Mouse (Mus musculus) MEL (cell line): Measurements from ENCODE around the gene Hmg20a. TPM values are rescaled to one million over a fixed set of nuclear protein-coding genes. Genes with fewer than 3 reads are reported as not detected.

Source experiments
- DNase-seq: peaks from one replicate; pipeline ENCODE4 v3.0.0; 2011; ENCODE audit warnings: low read depth, low spot score
- H3K27ac ChIP-seq: 2 replicates; pipeline ENCODE4 v1.5.1; 2012; ENCODE audit warnings: low read depth, mild to moderate bottlenecking, control low read depth, low read length, moderate library complexity; ENCODE audit not compliant: control insufficient read depth
- H3K27me3 ChIP-seq, 2 experiments: fragments of 150-350 bp in 1 of 2; sonication (generic) in 1 of 2; 2 replicates each; pipeline ENCODE4 v1.6.1; 2012; ENCODE audit warnings: low read length in 2 of 2, mild to moderate bottlenecking in 2 of 2, improper control_type of control experiment in 1 of 2, moderate library complexity in 1 of 2; ENCODE audit not compliant: insufficient read depth in 2 of 2, control insufficient read depth in 1 of 2
- H3K36me3 ChIP-seq, 2 experiments: 2 replicates each; pipeline ENCODE4 v1.6.1; 2012 to 2014; ENCODE audit warnings: low read length in 2 of 2, improper control_type of control experiment in 1 of 2, inconsistent platforms in 1 of 2, mild to moderate bottlenecking in 1 of 2; ENCODE audit not compliant: insufficient read depth in 2 of 2, control insufficient read depth in 1 of 2
- H3K4me1 ChIP-seq, 2 experiments: fragments of 150-350 bp in 1 of 2; sonication (generic) in 1 of 2; 2 replicates each; pipeline ENCODE4 v1.6.1; 2012; ENCODE audit warnings: low read length in 2 of 2, improper control_type of control experiment in 1 of 2, mild to moderate bottlenecking in 1 of 2; ENCODE audit not compliant: insufficient read depth in 2 of 2, control insufficient read depth in 1 of 2
- H3K4me3 ChIP-seq, 2 experiments: fragments of 150-350 bp in 1 of 2; sonication (generic) in 1 of 2; 2 replicates each; pipeline ENCODE4 v1.5.1; 2012; ENCODE audit warnings: low read depth in 2 of 2, low read length in 2 of 2, mild to moderate bottlenecking in 2 of 2, moderate library complexity in 2 of 2, control low read depth in 1 of 2, improper control_type of control experiment in 1 of 2; ENCODE audit not compliant: control insufficient read depth in 1 of 2, insufficient read depth in 1 of 2
- H3K79me2 ChIP-seq: 2 replicates; pipeline ENCODE4 v1.6.1; 2012; ENCODE audit warnings: mild to moderate bottlenecking, low read length, moderate library complexity; ENCODE audit not compliant: control insufficient read depth, poor library complexity, insufficient read depth
- H3K9ac ChIP-seq: 2 replicates; pipeline ENCODE4 v1.6.1; 2012; ENCODE audit warnings: low read depth, mild to moderate bottlenecking, control low read depth, low read length, moderate library complexity; ENCODE audit not compliant: control insufficient read depth, poor library complexity, severe bottlenecking
- H3K9me3 ChIP-seq: fragments of 150-350 bp; sonication (generic); replicated peaks from 2 replicates; pipeline ENCODE4 v1.6.1; 2012; ENCODE audit warnings: mild to moderate bottlenecking, low read length, improper control_type of control experiment, moderate library complexity; ENCODE audit not compliant: insufficient read depth
- ELF1 ChIP-seq: IDR thresholded peaks from 2 replicates; pipeline ENCODE4 v1.6.1; 2014; ENCODE audit warnings: low read depth, mild to moderate bottlenecking, inconsistent platforms, low read length, improper control_type of control experiment, moderate library complexity
- ETS1 ChIP-seq: IDR thresholded peaks from 2 replicates; pipeline ENCODE4 v1.6.1; 2012; ENCODE audit warnings: low read depth, mild to moderate bottlenecking, inconsistent platforms, low read length, improper control_type of control experiment, moderate library complexity
- GABPA ChIP-seq: IDR thresholded peaks from 2 replicates; pipeline ENCODE4 v1.6.1; 2012; ENCODE audit warnings: low read depth, mild to moderate bottlenecking, inconsistent platforms, low read length, improper control_type of control experiment, moderate library complexity
- HCFC1 ChIP-seq: IDR thresholded peaks from 2 replicates; pipeline ENCODE4 v1.6.1; 2012; ENCODE audit warnings: low read depth, mild to moderate bottlenecking, inconsistent platforms, low read length, improper control_type of control experiment, moderate library complexity
- JUND ChIP-seq: IDR thresholded peaks from 2 replicates; pipeline ENCODE4 v1.6.1; 2011; ENCODE audit warnings: low read depth, mild to moderate bottlenecking, improper control_type of control experiment, low read length
- KAT2A ChIP-seq: conservative IDR thresholded peaks from 2 replicates; pipeline ENCODE4 v1.6.1; 2012; ENCODE audit warnings: low read depth, low read length, improper control_type of control experiment, inconsistent platforms
- MAFK ChIP-seq: IDR thresholded peaks from 2 replicates; pipeline ENCODE4 v1.6.1; 2011; ENCODE audit warnings: low read depth, mild to moderate bottlenecking, low read length, improper control_type of control experiment, borderline replicate concordance
- MAX ChIP-seq: IDR thresholded peaks from 2 replicates; pipeline ENCODE4 v1.6.1; 2011; ENCODE audit warnings: low read length, improper control_type of control experiment
- MAZ ChIP-seq: IDR thresholded peaks from 2 replicates; pipeline ENCODE4 v1.6.1; 2012; ENCODE audit warnings: low read depth, mild to moderate bottlenecking, inconsistent platforms, low read length, improper control_type of control experiment
- MEF2A ChIP-seq: IDR thresholded peaks from 2 replicates; pipeline ENCODE4 v1.6.1; 2014; ENCODE audit warnings: low read depth, mild to moderate bottlenecking, inconsistent platforms, low read length, improper control_type of control experiment; ENCODE audit not compliant: poor library complexity, insufficient replicate concordance, severe bottlenecking; ENCODE audit errors: extremely low read depth
- MXI1 ChIP-seq: IDR thresholded peaks from 2 replicates; pipeline ENCODE4 v1.6.1; 2011; ENCODE audit warnings: mild to moderate bottlenecking, low read depth, low read length, improper control_type of control experiment
- MYB ChIP-seq: IDR thresholded peaks from 2 replicates; pipeline ENCODE4 v1.6.1; 2011; ENCODE audit warnings: mild to moderate bottlenecking, low read depth, low read length, improper control_type of control experiment
- MYC ChIP-seq: IDR thresholded peaks from 2 replicates; pipeline ENCODE4 v1.6.1; 2011; ENCODE audit warnings: low read depth, mild to moderate bottlenecking, low read length, improper control_type of control experiment, moderate library complexity
- NELFE ChIP-seq: IDR thresholded peaks from 2 replicates; pipeline ENCODE4 v1.6.1; 2011; ENCODE audit warnings: low read depth, low read length, improper control_type of control experiment
- POLR2A ChIP-seq, 2 experiments: IDR thresholded peaks; 2 replicates each; pipeline ENCODE4 v1.6.1; 2011 to 2012; ENCODE audit warnings: low read length in 2 of 2, mild to moderate bottlenecking in 2 of 2, control low read depth in 1 of 2, improper control_type of control experiment in 1 of 2, low read depth in 1 of 2, moderate library complexity in 1 of 2; ENCODE audit not compliant: control insufficient read depth in 1 of 2, insufficient read depth in 1 of 2, poor library complexity in 1 of 2
- POLR2AphosphoS2 ChIP-seq: IDR thresholded peaks from 2 replicates; pipeline ENCODE4 v1.6.1; 2011; ENCODE audit warnings: low read length, improper control_type of control experiment
- POLR2AphosphoS5 ChIP-seq: IDR thresholded peaks from 2 replicates; pipeline ENCODE4 v1.6.1; 2012; ENCODE audit warnings: low read depth, borderline replicate concordance, mild to moderate bottlenecking, inconsistent platforms, low read length, moderate library complexity, mixed read lengths
- RAD21 ChIP-seq: IDR thresholded peaks from 2 replicates; pipeline ENCODE4 v1.6.1; 2011; ENCODE audit warnings: mild to moderate bottlenecking, low read depth, low read length, improper control_type of control experiment
- RCOR1 ChIP-seq: IDR thresholded peaks from 2 replicates; pipeline ENCODE4 v1.6.1; 2012; ENCODE audit warnings: low read depth, mild to moderate bottlenecking, inconsistent platforms, low read length, improper control_type of control experiment
- SMC3 ChIP-seq: IDR thresholded peaks from 2 replicates; pipeline ENCODE4 v1.6.1; 2011; ENCODE audit warnings: low read depth, low read length, improper control_type of control experiment
- TAL1 ChIP-seq: IDR thresholded peaks from 2 replicates; pipeline ENCODE4 v1.6.1; 2012; ENCODE audit warnings: mild to moderate bottlenecking, inconsistent platforms, low read length, moderate library complexity, mixed read lengths
- TBP ChIP-seq: IDR thresholded peaks from 2 replicates; pipeline ENCODE4 v1.8.0; 2011; ENCODE audit warnings: low read depth, low read length, improper control_type of control experiment
- TCF12 ChIP-seq: IDR thresholded peaks from 2 replicates; pipeline ENCODE4 v1.6.1; 2014; ENCODE audit warnings: low read depth, mild to moderate bottlenecking, inconsistent platforms, low read length, improper control_type of control experiment, moderate library complexity
- UBTF ChIP-seq: IDR thresholded peaks from 2 replicates; pipeline ENCODE4 v1.6.1; 2012; ENCODE audit warnings: low read depth, mild to moderate bottlenecking, inconsistent platforms, low read length, improper control_type of control experiment, moderate library complexity, borderline replicate concordance; ENCODE audit not compliant: insufficient read depth
- USF2 ChIP-seq, 2 experiments: IDR thresholded peaks; 2 replicates each; pipeline ENCODE4 v1.6.1; 2011 to 2012; ENCODE audit warnings: improper control_type of control experiment in 2 of 2, low read length in 2 of 2, borderline replicate concordance in 1 of 2, inconsistent platforms in 1 of 2, low read depth in 1 of 2, mild to moderate bottlenecking in 1 of 2; ENCODE audit not compliant: insufficient read depth in 1 of 2
- ZC3H11A ChIP-seq: IDR thresholded peaks from 2 replicates; pipeline ENCODE4 v1.6.1; 2012; ENCODE audit warnings: low read depth, mild to moderate bottlenecking, inconsistent platforms, low read length, improper control_type of control experiment
- ZKSCAN1 ChIP-seq: IDR thresholded peaks from 2 replicates; pipeline ENCODE4 v1.6.1; 2012; ENCODE audit warnings: low read depth, mild to moderate bottlenecking, inconsistent platforms, low read length, improper control_type of control experiment, moderate library complexity
- ZMIZ1 ChIP-seq: IDR thresholded peaks from 2 replicates; pipeline ENCODE4 v1.6.1; 2012; ENCODE audit warnings: low read depth, mild to moderate bottlenecking, inconsistent platforms, low read length, improper control_type of control experiment, moderate library complexity
- ZNF384 ChIP-seq: IDR thresholded peaks from 2 replicates; pipeline ENCODE4 v1.6.1; 2012; ENCODE audit warnings: low read depth, mild to moderate bottlenecking, inconsistent platforms, low read length, improper control_type of control experiment
- polyA plus RNA-seq, 2 experiments: library from polyadenylated mRNA; stranded (reverse) in 1 of 2; unstranded in 1 of 2; fragments of >175 nt in 1 of 2; fragments of >200 nt in 1 of 2; gene quantifications; 2 replicates each; pipeline versions ENCODE4 v1.2.1 to v1.2.4; 2012; ENCODE audit warnings: low replicate concordance in 2 of 2, low read depth in 1 of 2; ENCODE audit not compliant: insufficient read length in 2 of 2, insufficient read depth in 1 of 2, missing spikeins in 1 of 2
- total RNA-seq: library from RNA; depleted of rRNA; stranded (reverse); fragments of 300-350 nt; gene quantifications from 2 replicates; pipeline ENCODE4 v1.2.3, GENCODE M21; 2012

The Hmg20a gene
- total and polyA plus RNA-seq, 3 experiments = 12.6 to 23.6 TPM; not detected in 1

GRCm38 (mm10) chr9:56485423-56485822 is 67.0 kb downstream of the Hmg20a start:
- Histone ChIP-seq H3K4me3 (no peak overlapping the region), H3K27ac (no peak overlapping the region), H3K4me1 (no peaks in the 10 kb centered on the region), H3K79me2 (no peaks in the 10 kb centered on the region), H3K9me3 (no peaks in the 10 kb centered on the region), H3K36me3 (peaks cover 0 to 3% of the 10 kb centered on the region in 2 experiments; a peak in 2 of 4 replicates), H3K9ac (no peak overlapping the region), H3K27me3 (no peaks in the 10 kb centered on the region)
- DNase-seq = no peak
- TF ChIP-seq ETS1 (no peak), KAT2A (no peak), MYC (no peak), ZNF384 (no peak), HCFC1 (no peak), RAD21 (no peak), UBTF (no peak), ZKSCAN1 (no peak), MAZ (no peak), POLR2AphosphoS5 (no peak), MAFK (no peak), JUND (no peak), GABPA (no peak), MYB (no peak)

- no peak for TF ChIP-seq TAL1
- TF ChIP-seq POLR2AphosphoS2 = no peak
- TF ChIP-seq SMC3 = no peak
- no peak for TF ChIP-seq POLR2AphosphoS5
- TF ChIP-seq NELFE = no peak
- no peak for TF ChIP-seq POLR2A (IDR thresholded peaks at IDR 0.05; ENCODE audit: control insufficient read depth in 1 of 2, insufficient read depth in 1 of 2, low read depth in 1 of 2, low read length in 2 of 2, poor library complexity in 1 of 2)
- TF ChIP-seq ZNF384 = no peak
- TF ChIP-seq MEF2A = no peak
- TF ChIP-seq UBTF = no peak
- no peak for TF ChIP-seq MYB
- TF ChIP-seq TCF12 = no peak
- TF ChIP-seq MAX = no peak
- TF ChIP-seq ZC3H11A = no peak
- TF ChIP-seq MXI1 = no peak
- no peak for TF ChIP-seq ELF1
- TF ChIP-seq TBP = no peak
- no peak for TF ChIP-seq ZMIZ1
- no peak for TF ChIP-seq RCOR1
- no peak for TF ChIP-seq USF2 (IDR thresholded peaks at IDR 0.05; ENCODE audit: borderline replicate concordance in 1 of 2, insufficient read depth in 1 of 2, low read depth in 1 of 2, low read length in 2 of 2)
- TF ChIP-seq MAFK = no peak
- Histone ChIP-seq H3K27me3 (no peaks in the 10 kb centered on the region), H3K9ac (no peak overlapping the region), H3K79me2 (no peaks in the 10 kb centered on the region), H3K9me3 (no peaks in the 10 kb centered on the region), H3K4me1 (no peaks in the 10 kb centered on the region), H3K36me3 (peaks cover 0 to 3% of the 10 kb centered on the region in 2 experiments; a peak in 2 of 4 replicates), H3K27ac (no peak overlapping the region), H3K4me3 (no peak overlapping the region)
- DNase-seq = no peak
Measured at GRCm38 (mm10) chr9:56486158-56486557, 67.7 kb downstream of the Hmg20a start.
